Mouse (Mus musculus): ENCODE results near the gene Neu3. TPM values are rescaled to one million over a fixed set of nuclear protein-coding genes. Genes with fewer than 3 reads are reported as not detected.

Gene Neu3
- polyA plus RNA-seq (2015; fragmentation: Nextera tagmentation; extraction: Ambion mirVana): 1.5 and 2.5 TPM in 2 replicates

DNA sequence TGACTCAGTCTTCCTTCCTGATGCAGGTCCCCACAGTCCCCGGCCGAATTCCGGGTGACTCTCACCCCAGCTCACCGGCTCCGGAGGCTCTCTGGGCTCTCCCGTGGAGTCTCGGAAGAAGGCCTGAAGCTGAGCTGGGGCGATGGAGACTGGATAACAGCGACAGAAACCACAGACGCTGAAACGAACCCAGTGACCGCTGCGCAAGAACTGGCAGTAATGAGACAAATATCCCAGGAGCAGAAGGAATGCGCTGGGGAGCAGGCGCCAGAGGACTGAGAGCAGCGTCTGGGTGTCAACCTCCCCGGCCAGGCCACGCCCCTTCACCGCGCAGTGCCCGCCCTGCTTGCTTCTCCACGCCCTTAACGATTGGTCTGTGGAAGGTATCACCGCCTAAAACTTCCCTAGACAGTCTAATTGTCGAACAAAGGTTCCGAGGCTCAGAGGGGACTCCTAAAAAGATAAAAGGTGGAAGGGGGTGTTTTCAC lies at the start of gene Neu3:
TSS of gene Neu3 (minus strand) at position 335 of the 488 bp plus-strand sequence.
- Histone ChIP-seq H3K9me3 (replicated peaks; ENCODE audit: control insufficient read depth, low read length, poor library complexity, severe bottlenecking) (no peaks in the 10 kb centered on the region), H3K9ac (ENCODE audit: low read depth, low read length) (peak within 1 kb of the TSS; percentile 55), H3K36me3 (ENCODE audit: control insufficient read depth, insufficient read depth, low read length) (no peaks in the 10 kb centered on the region), H3K27me3 (ENCODE audit: control insufficient read depth, insufficient read depth, low read depth, low read length) (no peaks in the 10 kb centered on the region), H3K27ac (ENCODE audit: low read length) (peak within 1 kb of the TSS; percentile 28; the same call in 1 of the 2 replicates), H3K4me3 (ENCODE audit: low read depth, low read length) (peak within 1 kb of the TSS; percentile 40), H3K4me2 (ENCODE audit: low read length) (peak within 1 kb of the TSS; percentile 68), H3K4me1 (ENCODE audit: control insufficient read depth, insufficient read depth, low read length) (no peaks in the 10 kb centered on the region)
- peak; percentile 98 for ATAC-seq
- WGBS: under 1% methylated on average over 26 of the region's 26 CpGs

DNA sequence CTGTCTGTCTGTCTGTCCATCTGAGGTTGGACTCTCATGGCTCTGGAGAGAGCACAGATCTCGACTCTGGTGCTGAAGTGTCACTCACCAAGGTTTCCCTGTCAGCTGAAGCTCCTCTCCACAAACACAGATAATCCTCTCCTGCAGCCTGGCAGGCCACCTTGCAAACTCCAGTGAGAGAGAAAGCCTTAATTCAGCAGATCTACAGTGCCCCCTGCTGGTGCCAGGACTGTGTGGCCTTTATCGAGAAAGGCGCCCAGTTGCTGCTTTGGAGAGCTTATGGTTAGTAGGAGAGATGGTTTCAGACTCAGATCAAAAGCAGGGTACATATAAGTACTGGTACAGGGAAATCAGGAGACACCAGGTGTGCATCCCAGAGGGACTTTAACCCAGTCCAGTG lies 48.1 kb upstream of the Neu3 start:
- no peaks in the 10 kb centered on the region for H3K9me3 ChIP-seq (replicated peaks; ENCODE audit: control insufficient read depth, low read length, poor library complexity, severe bottlenecking)
- no peak overlapping the region for H3K9ac ChIP-seq (ENCODE audit: low read depth, low read length)
- H3K27ac ChIP-seq (ENCODE audit: low read length): no peak overlapping the region
- peaks cover 13% of the 10 kb centered on the region for H3K4me1 ChIP-seq (ENCODE audit: control insufficient read depth, insufficient read depth, low read length)
- H3K4me2 ChIP-seq (ENCODE audit: low read length): no peak overlapping the region
- no peaks in the 10 kb centered on the region for H3K27me3 ChIP-seq (ENCODE audit: control insufficient read depth, insufficient read depth, low read depth, low read length)
- H3K4me3 ChIP-seq (ENCODE audit: low read depth, low read length): no peak overlapping the region
- H3K36me3 ChIP-seq (ENCODE audit: control insufficient read depth, insufficient read depth, low read length): no peaks in the 10 kb centered on the region
- peak; percentile 78 for ATAC-seq
- WGBS: 3% methylated on average over 3 of the region's 3 CpGs

DNA sequence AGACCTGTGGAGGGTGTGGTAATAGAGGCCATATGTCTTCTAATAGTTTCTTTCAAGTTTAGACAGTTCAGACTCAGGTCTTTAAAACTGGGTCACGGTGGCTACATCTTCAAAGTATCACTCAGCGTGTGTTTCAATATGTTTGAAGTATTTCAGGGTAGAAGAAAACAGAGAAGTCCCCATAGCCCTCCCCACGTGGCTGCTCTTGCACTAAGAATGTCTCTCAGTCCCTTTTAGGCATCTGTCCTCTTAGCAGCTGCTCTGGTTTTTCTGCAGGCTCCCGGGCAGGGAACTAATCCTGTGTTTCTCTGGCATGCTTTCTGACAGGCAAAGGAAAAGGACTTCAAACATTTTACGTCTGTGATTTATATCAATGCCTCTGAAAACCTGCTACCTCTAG lies 47.7 kb upstream of the Neu3 start:
- 34% methylated on average over 5 of the region's 5 CpGs for WGBS
- Histone ChIP-seq H3K27me3 (ENCODE audit: control insufficient read depth, insufficient read depth, low read depth, low read length) (no peaks in the 10 kb centered on the region), H3K9ac (ENCODE audit: low read depth, low read length) (no peak overlapping the region), H3K36me3 (ENCODE audit: control insufficient read depth, insufficient read depth, low read length) (no peaks in the 10 kb centered on the region), H3K4me2 (ENCODE audit: low read length) (no peak overlapping the region), H3K9me3 (replicated peaks; ENCODE audit: control insufficient read depth, low read length, poor library complexity, severe bottlenecking) (no peaks in the 10 kb centered on the region), H3K4me3 (ENCODE audit: low read depth, low read length) (no peak overlapping the region), H3K4me1 (ENCODE audit: control insufficient read depth, insufficient read depth, low read length) (peaks cover 13% of the 10 kb centered on the region), H3K27ac (ENCODE audit: low read length) (no peak overlapping the region)
- ATAC-seq: no peak

DNA sequence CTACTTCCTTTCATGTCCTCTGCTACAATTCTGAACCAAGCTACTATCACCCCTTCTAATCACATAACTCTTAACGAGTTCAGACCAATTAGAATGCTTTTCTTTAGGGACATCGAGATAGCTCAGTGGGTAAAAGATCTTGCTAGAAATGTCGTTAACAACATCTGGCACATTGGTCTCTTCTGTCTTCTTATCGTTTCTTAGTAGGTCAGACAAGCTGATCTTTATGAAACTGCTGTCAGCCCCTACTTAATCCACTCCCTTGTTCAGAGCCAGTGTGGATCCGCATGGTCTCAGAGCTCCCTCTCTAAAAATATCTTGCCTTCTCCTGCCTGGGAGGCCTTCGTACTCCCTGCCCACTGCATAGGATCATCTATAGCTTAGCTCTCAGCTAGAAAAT lies 45.7 kb upstream of the Neu3 start:
- no peak overlapping the region for H3K9ac ChIP-seq (ENCODE audit: low read depth, low read length)
- 68% methylated on average over 6 of the region's 6 CpGs for WGBS
- H3K4me1 ChIP-seq (ENCODE audit: control insufficient read depth, insufficient read depth, low read length): peaks cover 13% of the 10 kb centered on the region
- no peak overlapping the region for H3K27ac ChIP-seq (ENCODE audit: low read length)
- no peak overlapping the region for H3K4me2 ChIP-seq (ENCODE audit: low read length)
- no peaks in the 10 kb centered on the region for H3K9me3 ChIP-seq (replicated peaks; ENCODE audit: control insufficient read depth, low read length, poor library complexity, severe bottlenecking)
- no peak for ATAC-seq
- no peaks in the 10 kb centered on the region for H3K27me3 ChIP-seq (ENCODE audit: control insufficient read depth, insufficient read depth, low read depth, low read length)
- H3K36me3 ChIP-seq (ENCODE audit: control insufficient read depth, insufficient read depth, low read length): no peaks in the 10 kb centered on the region
- no peak overlapping the region for H3K4me3 ChIP-seq (ENCODE audit: low read depth, low read length)

DNA sequence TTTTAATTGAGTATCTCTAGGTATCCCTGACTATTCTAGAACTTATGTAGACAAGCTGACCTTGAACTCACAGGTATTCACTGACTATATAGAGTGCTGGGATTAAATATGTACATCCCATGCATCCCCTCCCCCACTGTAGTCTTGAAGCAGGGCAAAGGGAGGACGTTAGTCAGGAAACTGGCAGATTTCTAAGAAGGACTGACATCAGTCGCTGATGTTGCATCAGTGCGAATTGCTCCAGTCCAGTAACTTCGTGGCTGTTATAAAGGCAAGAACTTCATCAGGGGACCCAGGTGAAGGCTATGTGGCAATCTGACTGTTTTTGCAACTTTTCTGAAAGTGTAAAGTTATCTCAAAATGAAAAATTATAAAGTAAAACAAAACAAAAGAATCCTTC lies 41.1 kb upstream of the Neu3 start:
- 75% methylated on average over 4 of the region's 4 CpGs for WGBS
- H3K36me3 ChIP-seq (ENCODE audit: control insufficient read depth, insufficient read depth, low read length): no peaks in the 10 kb centered on the region
- H3K9me3 ChIP-seq (replicated peaks; ENCODE audit: control insufficient read depth, low read length, poor library complexity, severe bottlenecking): no peaks in the 10 kb centered on the region
- no peak for ATAC-seq
- H3K4me3 ChIP-seq (ENCODE audit: low read depth, low read length): no peak overlapping the region
- no peak overlapping the region for H3K27ac ChIP-seq (ENCODE audit: low read length)
- no peak overlapping the region for H3K4me2 ChIP-seq (ENCODE audit: low read length)
- no peak overlapping the region for H3K9ac ChIP-seq (ENCODE audit: low read depth, low read length)
- H3K4me1 ChIP-seq (ENCODE audit: control insufficient read depth, insufficient read depth, low read length): 0 out of 2 replicates have a peak, but pooled peaks cover under 1% of the 10 kb centered on the region
- no peaks in the 10 kb centered on the region for H3K27me3 ChIP-seq (ENCODE audit: control insufficient read depth, insufficient read depth, low read depth, low read length)

DNA sequence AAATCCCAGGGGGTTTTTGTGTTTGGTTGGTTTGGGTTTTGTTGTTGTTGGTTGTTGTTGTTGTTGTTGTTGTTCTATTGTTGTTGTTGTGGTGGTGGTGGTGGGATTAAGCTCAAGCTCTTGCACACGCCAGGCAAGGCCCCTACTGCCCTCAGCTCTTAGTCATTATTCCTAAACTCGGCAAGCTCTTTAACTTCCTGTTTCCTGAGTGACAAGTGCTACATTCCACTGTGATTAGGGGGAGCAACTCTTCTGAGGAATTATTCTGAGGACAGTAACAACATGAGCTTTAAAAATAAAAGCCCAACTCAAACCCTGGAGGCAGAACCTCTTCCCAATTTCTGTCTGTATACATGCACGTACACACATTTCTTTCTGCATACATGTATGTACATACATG lies 37.0 kb upstream of the Neu3 start:
- 51% methylated on average over 3 of the region's 3 CpGs for WGBS

DNA sequence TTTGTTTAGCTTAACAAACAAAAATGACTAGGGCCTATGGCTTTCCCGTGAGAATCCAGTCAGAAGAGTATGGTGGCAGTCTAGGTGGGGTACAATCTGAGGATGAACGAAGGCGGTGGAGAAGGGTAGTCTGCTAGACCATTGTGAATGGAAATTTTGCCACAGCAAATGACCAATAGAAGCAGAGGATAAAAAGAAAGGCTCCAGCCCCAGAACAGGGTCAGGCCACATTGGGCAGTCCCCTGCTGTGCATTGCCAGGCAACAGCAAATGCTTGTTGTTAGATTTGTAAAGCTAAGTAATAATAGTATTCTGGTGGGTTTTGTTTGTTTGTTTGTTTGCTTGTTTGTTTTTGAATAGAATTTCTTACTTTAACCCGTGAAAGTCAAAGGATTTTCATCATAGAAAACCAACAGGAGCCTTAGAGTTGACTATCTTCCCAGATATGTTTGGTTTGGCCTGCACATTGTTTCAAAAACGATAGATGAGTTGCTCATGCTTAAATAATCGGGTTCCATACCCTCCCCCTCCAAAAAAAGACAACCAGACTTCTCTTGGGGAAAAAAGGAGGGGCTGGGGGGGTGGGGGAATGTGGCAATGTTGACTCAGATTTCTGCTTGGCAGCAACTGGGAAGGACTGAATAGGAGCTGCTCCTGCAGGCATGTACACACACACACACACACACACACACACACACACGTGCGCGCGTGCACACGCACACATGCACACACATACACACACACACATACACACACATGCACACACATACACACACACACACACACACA lies 36.2 kb upstream of the Neu3 start:
- 15% methylated on average over 6 of the region's 11 CpGs for WGBS
- Histone ChIP-seq H3K9me3 (replicated peaks; ENCODE audit: control insufficient read depth, low read length, poor library complexity, severe bottlenecking) (no peaks in the 10 kb centered on the region), H3K4me2 (ENCODE audit: low read length) (no peak overlapping the region), H3K27me3 (ENCODE audit: control insufficient read depth, insufficient read depth, low read depth, low read length) (no peaks in the 10 kb centered on the region), H3K4me3 (ENCODE audit: low read depth, low read length) (no peak overlapping the region), H3K27ac (ENCODE audit: low read length) (no peak overlapping the region), H3K9ac (ENCODE audit: low read depth, low read length) (no peak overlapping the region), H3K36me3 (ENCODE audit: control insufficient read depth, insufficient read depth, low read length) (no peaks in the 10 kb centered on the region), H3K4me1 (ENCODE audit: control insufficient read depth, insufficient read depth, low read length) (0 out of 2 replicates have a peak, but pooled peaks cover 2% of the 10 kb centered on the region)
- ATAC-seq: no peak

More for the DNA sequence above, 37.0 kb upstream of the Neu3 start:
- Histone ChIP-seq H3K4me2 (ENCODE audit: low read length) (no peak overlapping the region), H3K36me3 (ENCODE audit: control insufficient read depth, insufficient read depth, low read length) (no peaks in the 10 kb centered on the region), H3K4me1 (ENCODE audit: control insufficient read depth, insufficient read depth, low read length) (0 out of 2 replicates have a peak, but pooled peaks cover 2% of the 10 kb centered on the region), H3K9me3 (replicated peaks; ENCODE audit: control insufficient read depth, low read length, poor library complexity, severe bottlenecking) (no peaks in the 10 kb centered on the region), H3K27me3 (ENCODE audit: control insufficient read depth, insufficient read depth, low read depth, low read length) (no peaks in the 10 kb centered on the region), H3K27ac (ENCODE audit: low read length) (no peak overlapping the region), H3K4me3 (ENCODE audit: low read depth, low read length) (no peak overlapping the region), H3K9ac (ENCODE audit: low read depth, low read length) (no peak overlapping the region)
- no peak for ATAC-seq

DNA sequence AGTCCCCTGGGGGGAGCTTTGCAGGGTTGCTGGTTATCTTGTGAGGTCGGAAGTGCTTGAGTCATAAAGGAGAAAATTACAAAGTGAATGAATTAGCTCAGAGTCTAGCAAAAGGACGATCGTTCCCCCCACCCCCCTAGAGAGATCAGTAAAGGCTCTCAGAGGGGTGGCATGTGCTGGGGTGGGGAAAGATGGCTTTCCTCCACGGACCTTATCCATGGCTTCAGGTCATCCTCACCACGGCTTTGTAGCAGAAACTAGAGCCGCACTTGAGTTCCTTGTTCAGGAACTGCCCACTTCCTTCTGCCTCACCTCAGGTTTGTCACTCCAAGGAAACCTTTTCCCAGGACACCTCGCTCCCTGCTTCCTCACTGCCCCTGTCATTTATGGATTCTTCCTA lies 35.1 kb upstream of the Neu3 start, which contains the start of gene Spcs2:
TSS of gene Spcs2 (minus strand) at position 101 of the 400 bp plus-strand sequence.
- H3K4me1 ChIP-seq (ENCODE audit: control insufficient read depth, insufficient read depth, low read length): 0 out of 2 replicates have a peak, but pooled peaks cover 5% of the 10 kb centered on the region
- 57% methylated on average over 7 of the region's 7 CpGs for WGBS
- no peak within 1 kb of the TSS for H3K27ac ChIP-seq (ENCODE audit: low read length)
- H3K4me2 ChIP-seq (ENCODE audit: low read length): no peak within 1 kb of the TSS
- H3K27me3 ChIP-seq (ENCODE audit: control insufficient read depth, insufficient read depth, low read depth, low read length): no peaks in the 10 kb centered on the region
- no peaks in the 10 kb centered on the region for H3K9me3 ChIP-seq (replicated peaks; ENCODE audit: control insufficient read depth, low read length, poor library complexity, severe bottlenecking)
- ATAC-seq: no peak
- no peak within 1 kb of the TSS for H3K9ac ChIP-seq (ENCODE audit: low read depth, low read length)
- no peak within 1 kb of the TSS for H3K4me3 ChIP-seq (ENCODE audit: low read depth, low read length)
- no peaks in the 10 kb centered on the region for H3K36me3 ChIP-seq (ENCODE audit: control insufficient read depth, insufficient read depth, low read length)

Measured in midbrain, embryonic 16.5 days (tissue).